Mouse (Mus musculus) embryonic facial prominence, embryonic 14.5 days (tissue): ENCODE data around the gene Reln. TPM values are rescaled to one million over a fixed set of nuclear protein-coding genes. Genes with fewer than 3 reads are reported as not detected.
A peak's percentile ranks its signal among the peaks of the same experiment; 100 is the strongest.

Experiments
- ATAC-seq: fragments of 200-750 bp; cut with Nextera tagmentation; 2 replicates; pipeline ENCODE4 v1.8.0; 2017; ENCODE audit warnings: low read depth, moderate number of reproducible peaks, moderate TSS enrichment
- DNase-seq: peaks from one replicate; pipeline ENCODE4 v3.0.0-alpha.2; 2015; ENCODE audit warnings: low spot score
- H3K27ac ChIP-seq: fragments of 300-500 bp; sonication (generic); replicated peaks from 2 replicates; pipeline ENCODE4 v1.5.1; 2014; ENCODE audit warnings: low read depth, mild to moderate bottlenecking, low read length, moderate library complexity
- H3K27me3 ChIP-seq: fragments of 300-500 bp; sonication (generic); replicated peaks from 2 replicates; pipeline ENCODE4 v1.6.1; 2014; ENCODE audit warnings: low read length; ENCODE audit not compliant: control insufficient read depth, insufficient read depth
- H3K36me3 ChIP-seq: fragments of 300-500 bp; sonication (generic); 2 replicates; pipeline ENCODE4 v1.6.1; 2014; ENCODE audit warnings: low read length, mixed read lengths; ENCODE audit not compliant: control insufficient read depth, insufficient read depth
- H3K4me1 ChIP-seq: fragments of 300-500 bp; sonication (generic); 2 replicates; pipeline ENCODE4 v1.6.1; 2014; ENCODE audit warnings: antibody characterized with exemption, low read length; ENCODE audit not compliant: control insufficient read depth, insufficient read depth
- H3K4me2 ChIP-seq: fragments of 300-500 bp; sonication (generic); 2 replicates; pipeline ENCODE4 v1.6.1; 2014; ENCODE audit warnings: low read depth, mild to moderate bottlenecking, low read length, moderate library complexity, mixed read lengths
- H3K4me3 ChIP-seq: fragments of 300-500 bp; sonication (generic); 2 replicates; pipeline ENCODE4 v1.5.1; 2014; ENCODE audit warnings: low read depth, mild to moderate bottlenecking, low read length
- H3K9ac ChIP-seq: fragments of 300-500 bp; sonication (generic); 2 replicates; pipeline ENCODE4 v1.6.1; 2014; ENCODE audit warnings: low read depth, mild to moderate bottlenecking, low read length, moderate library complexity, mixed read lengths
- H3K9me3 ChIP-seq: fragments of 300-500 bp; sonication (generic); 2 replicates; pipeline ENCODE4 v1.6.1; 2016; ENCODE audit warnings: low read length; ENCODE audit not compliant: control insufficient read depth
- WGBS: fragments of 180-500 bp; shearing (Covaris S2); extraction: QIAGEN DNeasy Blood & Tissue Kit; methylation state at CpG from one replicate; pipeline ENCODE4 v1.1.7; 2014; 5-methylcytosine and 5-hydroxymethylcytosine counted together
- polyA plus RNA-seq: library from polyadenylated mRNA; unstranded; fragments of >200 nt; fragmentation: Nextera tagmentation; extraction: Ambion mirVana; gene quantifications from 2 replicates; pipeline ENCODE4 v1.2.1, GENCODE M21; 2014

Gene Reln
- polyA plus RNA-seq, 1 experiment from 2014 or later: 7.6 TPM

DNA sequence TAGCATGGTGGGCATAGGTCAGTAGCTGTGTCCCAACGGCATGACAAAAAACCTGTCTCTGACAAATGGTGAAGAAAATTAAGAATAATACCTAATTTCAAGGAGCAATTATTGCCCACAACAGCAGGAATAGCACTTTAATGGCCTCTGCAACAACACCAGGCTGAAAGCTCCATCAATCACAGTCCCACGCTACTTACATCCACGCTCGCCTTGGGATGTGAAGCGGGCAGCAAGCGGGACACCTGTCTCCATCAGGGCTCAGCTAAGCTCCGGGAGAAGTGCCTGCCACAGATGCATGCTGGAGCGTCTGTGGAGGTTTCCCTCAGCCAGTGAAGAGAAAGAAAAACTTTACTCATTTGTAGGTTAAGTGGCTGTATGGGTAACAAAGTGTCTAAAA, 309.3 kb downstream of the Reln start:
- H3K4me2 ChIP-seq: no peak overlapping the region
- no peaks in the 10 kb centered on the region for H3K4me1 ChIP-seq
- H3K27me3 ChIP-seq: no peaks in the 10 kb centered on the region
- H3K4me3 ChIP-seq: no peak overlapping the region
- H3K9ac ChIP-seq: no peak overlapping the region
- ATAC-seq: no peak
- DNase-seq: no peak
- no peak overlapping the region for H3K27ac ChIP-seq
- H3K9me3 ChIP-seq: no peaks in the 10 kb centered on the region
- 74% methylated on average over 8 of the region's 8 CpGs for WGBS
- no peaks in the 10 kb centered on the region for H3K36me3 ChIP-seq

GRCm38 (mm10) chr5:22033039-22033438, 311.5 kb downstream of the Reln start:
- WGBS: 67% methylated on average over 8 of the region's 8 CpGs
- no peak overlapping the region for H3K27ac ChIP-seq
- H3K4me3 ChIP-seq: no peak overlapping the region
- H3K9ac ChIP-seq: no peak overlapping the region
- H3K27me3 ChIP-seq: no peaks in the 10 kb centered on the region
- H3K36me3 ChIP-seq: no peaks in the 10 kb centered on the region
- ATAC-seq (no peak), DNase-seq (no peak)
- H3K4me2 ChIP-seq: no peak overlapping the region
- H3K9me3 ChIP-seq: no peaks in the 10 kb centered on the region
- H3K4me1 ChIP-seq: no peaks in the 10 kb centered on the region

DNA sequence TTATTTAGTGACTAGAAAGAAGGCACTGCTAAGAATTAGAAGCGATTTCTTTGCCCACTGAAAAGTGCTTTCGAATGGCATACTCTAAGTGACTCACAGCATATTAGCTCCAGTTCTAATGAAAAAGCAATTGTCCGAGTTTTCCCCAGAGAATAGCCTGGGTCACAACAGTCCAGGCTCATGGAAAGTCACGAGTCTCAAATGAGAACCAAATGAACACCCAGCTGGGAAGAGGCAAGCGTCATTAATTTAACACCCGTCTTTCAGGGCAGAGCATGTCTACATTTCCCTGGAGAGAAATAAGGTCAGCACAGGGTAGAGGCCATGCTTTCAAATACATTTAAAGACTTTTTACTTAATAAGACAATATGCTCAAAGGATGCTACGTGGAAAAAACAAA, 312.8 kb downstream of the Reln start:
- no peaks in the 10 kb centered on the region for H3K36me3 ChIP-seq
- WGBS: 19% methylated on average over 7 of the region's 7 CpGs
- no peaks in the 10 kb centered on the region for H3K27me3 ChIP-seq
- ATAC-seq (no peak), DNase-seq (peak; percentile 44)
- no peak overlapping the region for H3K27ac ChIP-seq
- H3K9me3 ChIP-seq: no peaks in the 10 kb centered on the region
- no peak overlapping the region for H3K4me3 ChIP-seq
- H3K4me2 ChIP-seq: no peak overlapping the region
- no peaks in the 10 kb centered on the region for H3K4me1 ChIP-seq
- H3K9ac ChIP-seq: no peak overlapping the region

GRCm38 (mm10) chr5:22028379-22028778, 316.1 kb downstream of the Reln start:
- no peak overlapping the region for H3K4me2 ChIP-seq
- 76% methylated on average over 11 of the region's 11 CpGs for WGBS
- H3K9ac ChIP-seq: no peak overlapping the region
- ATAC-seq (no peak), DNase-seq (no peak)
- no peak overlapping the region for H3K4me3 ChIP-seq
- no peaks in the 10 kb centered on the region for H3K9me3 ChIP-seq
- H3K4me1 ChIP-seq: no peaks in the 10 kb centered on the region
- H3K27ac ChIP-seq: no peak overlapping the region
- H3K27me3 ChIP-seq: no peaks in the 10 kb centered on the region
- no peaks in the 10 kb centered on the region for H3K36me3 ChIP-seq

DNA sequence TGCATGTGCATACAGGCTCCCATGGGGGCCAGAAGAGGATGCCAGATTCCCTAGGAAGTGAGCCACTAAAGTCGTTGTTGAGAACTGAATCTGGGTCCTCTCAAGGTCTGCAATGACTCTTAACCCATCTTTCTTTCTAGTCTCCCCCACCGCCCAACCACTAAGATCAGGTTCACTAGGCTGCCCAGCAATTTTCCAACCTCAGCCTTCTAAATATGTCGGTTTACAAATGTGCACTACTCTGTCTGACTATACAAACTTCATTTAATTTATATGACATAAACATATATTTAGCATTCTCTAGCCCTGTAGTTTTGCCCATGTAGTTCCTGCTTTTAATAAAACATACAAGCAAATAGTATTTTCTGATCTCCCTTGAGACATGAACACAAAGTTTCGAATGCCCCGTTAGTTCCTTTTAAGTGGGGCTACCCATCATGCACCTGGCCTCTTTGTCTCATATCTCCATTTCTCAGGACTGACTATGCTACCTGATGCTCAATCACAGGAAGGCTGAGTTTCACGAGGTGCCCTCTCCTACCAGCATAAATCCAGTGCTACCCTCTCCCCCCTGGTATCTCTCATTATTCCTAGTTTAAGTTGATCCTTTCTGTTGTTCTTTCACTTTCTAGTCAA, 317.1 kb downstream of the Reln start:
- H3K36me3 ChIP-seq: no peaks in the 10 kb centered on the region
- H3K27ac ChIP-seq: no peak overlapping the region
- no peaks in the 10 kb centered on the region for H3K27me3 ChIP-seq
- no peak overlapping the region for H3K9ac ChIP-seq
- ATAC-seq (no peak), DNase-seq (no peak)
- no peaks in the 10 kb centered on the region for H3K9me3 ChIP-seq
- WGBS: 78% methylated on average over 6 of the region's 6 CpGs
- H3K4me1 ChIP-seq: no peaks in the 10 kb centered on the region
- H3K4me3 ChIP-seq: no peak overlapping the region
- no peak overlapping the region for H3K4me2 ChIP-seq

DNA sequence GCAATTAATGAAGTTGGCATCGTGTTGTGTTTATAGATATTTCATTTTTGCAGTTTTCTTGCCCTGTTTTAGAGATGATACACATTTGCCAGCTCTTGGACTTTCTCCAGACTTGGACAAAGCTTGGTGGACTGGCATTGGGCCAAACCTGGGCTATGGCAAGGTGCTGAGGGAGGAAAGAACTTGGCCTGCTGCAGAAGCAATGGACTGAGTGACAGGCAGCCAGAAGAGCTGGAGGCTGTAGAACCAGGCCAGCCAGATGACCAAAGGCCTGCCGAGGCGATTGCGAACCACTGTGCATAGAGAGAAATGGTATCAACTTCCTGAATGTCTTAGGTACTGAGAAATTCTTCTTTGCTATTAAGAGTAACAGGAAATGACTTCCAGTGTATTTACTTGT, 318.8 kb downstream of the Reln start:
- WGBS: 84% methylated on average over 4 of the region's 4 CpGs
- Histone ChIP-seq H3K36me3 (no peaks in the 10 kb centered on the region), H3K4me3 (no peak overlapping the region), H3K9me3 (no peaks in the 10 kb centered on the region), H3K27me3 (no peaks in the 10 kb centered on the region), H3K27ac (no peak overlapping the region), H3K4me2 (no peak overlapping the region), H3K4me1 (no peaks in the 10 kb centered on the region), H3K9ac (no peak overlapping the region)
- DNase-seq: no peak
- ATAC-seq: no peak

GRCm38 (mm10) chr5:22024108-22024507, 320.4 kb downstream of the Reln start:
- Histone ChIP-seq H3K27me3 (no peaks in the 10 kb centered on the region), H3K27ac (no peak overlapping the region), H3K9me3 (no peaks in the 10 kb centered on the region), H3K4me2 (no peak overlapping the region), H3K4me3 (no peak overlapping the region), H3K36me3 (no peaks in the 10 kb centered on the region), H3K9ac (no peak overlapping the region), H3K4me1 (no peaks in the 10 kb centered on the region)
- no peak for DNase-seq
- no peak for ATAC-seq
- 67% methylated on average over 3 of the region's 3 CpGs for WGBS

- H3K9ac ChIP-seq: no peak overlapping the region
- WGBS: 78% methylated on average over 3 of the region's 3 CpGs
- no peak overlapping the region for H3K4me2 ChIP-seq
- H3K4me3 ChIP-seq: no peak overlapping the region
- no peak overlapping the region for H3K27ac ChIP-seq
- no peaks in the 10 kb centered on the region for H3K36me3 ChIP-seq
- ATAC-seq (no peak), DNase-seq (no peak)
- no peaks in the 10 kb centered on the region for H3K4me1 ChIP-seq
- no peaks in the 10 kb centered on the region for H3K27me3 ChIP-seq
- H3K9me3 ChIP-seq: no peaks in the 10 kb centered on the region
These were observed 326.6 kb downstream of the Reln start for GRCm38 (mm10) chr5:22017896-22018295.

- DNase-seq: no peak
- H3K9ac ChIP-seq: no peak overlapping the region
- 84% methylated on average over 3 of the region's 3 CpGs for WGBS
- H3K36me3 ChIP-seq: no peaks in the 10 kb centered on the region
- H3K9me3 ChIP-seq: no peaks in the 10 kb centered on the region
- H3K27me3 ChIP-seq: no peaks in the 10 kb centered on the region
- no peak overlapping the region for H3K4me3 ChIP-seq
- H3K27ac ChIP-seq: no peak overlapping the region
- H3K4me2 ChIP-seq: no peak overlapping the region
- H3K4me1 ChIP-seq: no peaks in the 10 kb centered on the region
- ATAC-seq: no peak
These were observed 330.0 kb downstream of the Reln start for GRCm38 (mm10) chr5:22014459-22014858.
